Mouse (Mus musculus) adrenal gland, adult 2 months (tissue): Measurements from ENCODE around the gene Gss. TPM values are rescaled to one million over a fixed set of nuclear protein-coding genes. Genes with fewer than 3 reads are reported as not detected.

Experiments
- DNase-seq: peaks from one replicate; pipeline ENCODE4 v3.0.0; 2021
- microRNA-seq, 2 experiments: library from miRNA; unstranded; fragments of <30 nt; microRNA quantifications; one replicate each; pipeline ENCODE4 v1.2.0; 2021
- polyA plus RNA-seq: library from polyadenylated mRNA; depleted of rRNA; stranded (reverse); fragments of >200 nt; gene quantifications from 2 replicates; pipeline ENCODE4 v1.2.3, GENCODE M21; 2012; rRNA removed
- total RNA-seq, 2 experiments: library from RNA; stranded (reverse); gene quantifications; 2 replicates each; pipeline ENCODE4 v1.2.3; 2021

The Gss gene
- total and polyA plus RNA-seq, 3 experiments, result 53.7 to 101 (median 98.5) TPM

- DNase-seq, result peak; percentile 79
Measured at GRCm38 (mm10) chr2:155514666-155515065, 77.9 kb downstream of the Gss start.

- DNase-seq, result no peak
Measured at GRCm38 (mm10) chr2:155513543-155513942, 79.1 kb downstream of the Gss start.

Small RNAs within 50 kb of the gene (microRNA-seq; reads per million reads assigned to microRNA genes)
- gene Mir499, result 338 to 534 reads per million in 2 experiments

Other genes with a start within 250 kb of the Gss start
- 10 to 100 TPM; 41.2 to 41.5 TPM for gene Pigu, start 235.4 kb downstream of the Gss start, total RNA-seq
- 19.6 TPM in 2 replicates for gene Pigu, start 235.4 kb downstream of the Gss start, polyA plus RNA-seq
- 100 to 1,000 TPM; 221 to 429 TPM for gene Trp53inp2, start 211.8 kb downstream of the Gss start, total RNA-seq
- 714 and 755 TPM in 2 replicates for gene Trp53inp2, start 211.8 kb downstream of the Gss start, polyA plus RNA-seq
- gene Ncoa6, start 118.9 kb downstream of the Gss start, total RNA-seq, result 10 to 100 TPM; 33.3 to 44.9 TPM
- gene Ncoa6, start 118.9 kb downstream of the Gss start, polyA plus RNA-seq, result 13.8 and 16.5 TPM in 2 replicates
- 100 to 1,000 TPM in 1 of 2 experiments, 10 to 100 TPM in 1; 48.7 to 109 TPM for gene Acss2, start 74.9 kb downstream of the Gss start, total RNA-seq
- 94.0 and 98.6 TPM in 2 replicates for gene Acss2, start 74.9 kb downstream of the Gss start, polyA plus RNA-seq
- gene Ggt7, start 74.6 kb downstream of the Gss start, total RNA-seq, result 1 to 10 TPM; 3.4 to 5.8 TPM
- gene Ggt7, start 74.6 kb downstream of the Gss start, polyA plus RNA-seq, result 22.5 and 23.3 TPM in 2 replicates
- under 1 TPM; 0.10 to 0.20 TPM for gene Myh7b, start 18.4 kb upstream of the Gss start, total RNA-seq
- gene Myh7b, start 18.4 kb upstream of the Gss start, polyA plus RNA-seq, result 0.40 TPM in 1 of 2 replicates, not detected in the other
- 100 to 1,000 TPM; 125 to 152 TPM for gene Trpc4ap, start 99.6 kb upstream of the Gss start, total RNA-seq
- 205 and 228 TPM in 2 replicates for gene Trpc4ap, start 99.6 kb upstream of the Gss start, polyA plus RNA-seq
- 10 to 100 TPM; 43.3 to 45.9 TPM for gene Edem2, start 136.7 kb upstream of the Gss start, total RNA-seq
- gene Edem2, start 136.7 kb upstream of the Gss start, polyA plus RNA-seq, result 75.3 and 82.1 TPM in 2 replicates
- not detected for gene Gm17581, start 143.1 kb upstream of the Gss start, total RNA-seq
- gene Gm17581, start 143.1 kb upstream of the Gss start, polyA plus RNA-seq, result not detected in 2 replicates
- 10 to 100 TPM; 64.5 to 66.2 TPM for gene Procr, start 158.3 kb upstream of the Gss start, total RNA-seq
- 14.8 and 19.2 TPM in 2 replicates for gene Procr, start 158.3 kb upstream of the Gss start, polyA plus RNA-seq
- 1 to 10 TPM; 1.2 to 1.9 TPM for gene Mmp24, start 182.5 kb upstream of the Gss start, total RNA-seq
- gene Mmp24, start 182.5 kb upstream of the Gss start, polyA plus RNA-seq, result 1.4 and 2.0 TPM in 2 replicates
- 100 to 1,000 TPM; 235 to 249 TPM for gene BC029722, start 226.6 kb upstream of the Gss start, total RNA-seq
- 733 and 890 TPM in 2 replicates for gene BC029722, start 226.6 kb upstream of the Gss start, polyA plus RNA-seq
- 100 to 1,000 TPM; 145 to 164 TPM for gene Eif6, start 234.1 kb upstream of the Gss start, total RNA-seq
- gene Eif6, start 234.1 kb upstream of the Gss start, polyA plus RNA-seq, result 183 and 185 TPM in 2 replicates
- under 1 TPM in 1 of 2 experiments, not detected in 1; 0.10 TPM for gene Fam83c, start 242.0 kb upstream of the Gss start, total RNA-seq
- gene Fam83c, start 242.0 kb upstream of the Gss start, polyA plus RNA-seq, result 0.03 and 0.04 TPM in 2 replicates